In the genomic region with DNA sequence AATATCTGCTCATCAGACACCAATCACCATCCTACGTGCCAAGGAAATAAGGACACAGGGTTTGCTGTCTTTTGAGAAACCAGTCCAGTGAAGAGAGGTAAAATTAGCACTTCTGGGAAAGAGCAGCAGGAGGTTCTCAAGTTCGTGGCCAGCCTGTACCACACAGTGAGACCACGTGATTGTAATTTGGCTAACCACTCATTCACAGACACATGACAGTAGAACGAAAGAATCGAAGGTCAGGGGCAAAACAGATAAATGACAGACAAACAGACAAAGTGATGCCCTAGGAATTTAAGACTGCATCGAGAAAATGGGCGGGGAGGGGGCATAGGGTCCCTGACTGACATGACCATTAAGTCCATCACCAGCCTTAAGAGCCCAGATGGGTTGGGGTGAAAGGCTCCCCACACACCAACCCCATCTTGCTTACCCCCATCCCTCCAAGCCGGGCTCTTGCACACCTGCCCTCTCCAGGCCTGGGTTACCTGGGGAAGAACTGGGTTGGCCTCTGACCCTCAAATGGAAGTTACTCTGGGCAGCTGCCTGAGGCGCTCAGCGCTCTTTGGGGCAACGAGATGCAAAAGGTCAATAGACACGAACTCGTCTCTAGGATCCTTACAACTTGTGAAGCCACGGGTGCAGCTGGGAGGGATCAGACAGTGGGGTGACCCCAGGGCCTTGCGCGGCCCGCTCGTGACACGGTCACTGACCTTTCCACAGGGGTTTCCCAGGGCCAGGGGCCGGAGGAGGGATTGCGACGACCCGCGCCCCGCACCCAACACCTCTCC, we compare ENCODE assay signal across 8 mouse cellular contexts. TPM values are rescaled to one million over a fixed set of nuclear protein-coding genes. Genes with fewer than 3 reads are reported as not detected.
A peak's percentile ranks its signal among the peaks of the same experiment; 100 is the strongest.
DNase-seq lines count a peak whose midpoint lies in the region; ATAC-seq and TF ChIP-seq lines count a peak whose summit lies in the region.

No protein-coding gene starts in this region.

- H3K4me3 ChIP-seq in forebrain, postnatal 0 days (ENCODE audit: low read depth, low read length): peak overlapping the region; percentile 73

- H3K36me3 ChIP-seq in forebrain, postnatal 0 days (ENCODE audit: insufficient read depth): no peaks in the 10 kb centered on the region

- TF ChIP-seq CTCF in forebrain, postnatal 0 days (IDR thresholded peaks at IDR 0.05; ENCODE audit: low read depth): no peak

- peak; percentile 1; the same call in 1 of the 2 replicates for ATAC-seq in forebrain, postnatal 0 days

- H3K4me2 ChIP-seq in forebrain, postnatal 0 days (ENCODE audit: low read depth): peak overlapping the region; percentile 82

- H3K27me3 ChIP-seq in forebrain, postnatal 0 days (ENCODE audit: insufficient read depth, low read length): no peaks in the 10 kb centered on the region

- H3K27ac ChIP-seq in forebrain, postnatal 0 days (ENCODE audit: low read depth, low read length): peak overlapping the region; percentile 82

- H3K4me1 ChIP-seq in forebrain, postnatal 0 days (ENCODE audit: insufficient read depth): 0 out of 2 replicates have a peak, but pooled peaks cover 6% of the 10 kb centered on the region

- WGBS in forebrain, postnatal 0 days: 11% methylated on average over 25 of the region's 25 CpGs

- no peaks in the 10 kb centered on the region for H3K9me3 ChIP-seq in forebrain, postnatal 0 days (ENCODE audit: low read length)

- H3K9ac ChIP-seq in forebrain, postnatal 0 days: peak overlapping the region; percentile 66

- peak; percentile 52 for DNase-seq in cerebellum, adult 9-10 months
- DNase-seq in cerebellum, postnatal 4 days (ENCODE audit: low spot score in 2 of 2): no peak
- DNase-seq in ovary, postnatal 10 days (ENCODE audit: low spot score): peak; percentile 77
- no peak for DNase-seq in ovary, postnatal 14 days (ENCODE audit: low spot score)
- DNase-seq in forebrain, postnatal 0 days: no peak
- DNase-seq in lung, postnatal 36 days: peak; percentile 10
- DNase-seq in gastrocnemius, postnatal 25 days: no peak
- DNase-seq in frontal cortex, postnatal 36 days (ENCODE audit: low spot score in 2 of 2): no peak

RNA-seq across cellular contexts. Expression of gene Afg1l, which starts 0.6 kb away (rescaled TPM):
- total RNA-seq in forebrain, postnatal 0 days (2014; rRNA removed): 6.8 and 9.7 TPM in 2 replicates
- polyA plus RNA-seq in forebrain, postnatal 0 days (2015; fragmentation: Nextera tagmentation; extraction: Ambion mirVana): 5.5 and 6.9 TPM in 2 replicates
- total RNA-seq in gastrocnemius, postnatal 25 days (2021): 10 to 100 TPM in 1 of 2 experiments, 1 to 10 TPM in 1; 8.6 to 10.0 TPM

RNA-seq across cellular contexts. Expression of gene Snx3, which starts 24.1 kb away (rescaled TPM):
- total RNA-seq in forebrain, postnatal 0 days (2014; rRNA removed): 124 and 139 TPM in 2 replicates
- polyA plus RNA-seq in forebrain, postnatal 0 days (2015; fragmentation: Nextera tagmentation; extraction: Ambion mirVana): 331 and 335 TPM in 2 replicates
- total RNA-seq in gastrocnemius, postnatal 25 days (2021): 100 to 1,000 TPM; 140 to 157 TPM

Comparison
In these comparisons a context has a peak if more than half of its experiments do, and no peak if none do; other contexts are left out.
1. DNase-seq: peak in cerebellum, adult 9-10 months (single experiment), ovary, postnatal 10 days (single experiment) and lung, postnatal 36 days (single experiment); none in cerebellum, postnatal 4 days (0 of 2), ovary, postnatal 14 days (single experiment), forebrain, postnatal 0 days (single experiment), gastrocnemius, postnatal 25 days (single experiment) and frontal cortex, postnatal 36 days (0 of 2).